Mouse (Mus musculus) urinary bladder, postnatal 14 days (tissue): ENCODE data around the gene A930017K11Rik.
A peak's percentile ranks its signal among the peaks of the same experiment; 100 is the strongest.

ENCODE experiments used
- DNase-seq: peaks from one replicate; pipeline ENCODE4 v3.0.0; 2021; ENCODE audit warnings: low spot score

A930017K11Rik gene

GRCm38 (mm10) chr17:25958771-25959494 is 6.6 kb upstream of the A930017K11Rik start:
- DNase-seq = no peak

- DNase-seq = no peak
Observed at GRCm38 (mm10) chr17:25957586-25958051, 5.3 kb upstream of the A930017K11Rik start.

GRCm38 (mm10) chr17:25956631-25957030 is 4.3 kb upstream of the A930017K11Rik start:
- DNase-seq = no peak

GRCm38 (mm10) chr17:25956201-25956600 is 3.8 kb upstream of the A930017K11Rik start:
- DNase-seq = no peak

- no peak for DNase-seq
Observed at GRCm38 (mm10) chr17:25955736-25956135, 3.4 kb upstream of the A930017K11Rik start.

GRCm38 (mm10) chr17:25954671-25955070 is 2.3 kb upstream of the A930017K11Rik start:
- no peak for DNase-seq

GRCm38 (mm10) chr17:25953161-25953560 is 796 bp upstream of the A930017K11Rik start:
- no peak for DNase-seq

- no peak for DNase-seq
Observed at GRCm38 (mm10) chr17:25951225-25951802, 1.1 kb downstream of the A930017K11Rik start.

- DNase-seq = no peak
Observed at GRCm38 (mm10) chr17:25950706-25951105, 1.7 kb downstream of the A930017K11Rik start.

GRCm38 (mm10) chr17:25949981-25950380 is 2.4 kb downstream of the A930017K11Rik start:
- DNase-seq = no peak

- no peak for DNase-seq
Observed at GRCm38 (mm10) chr17:25948051-25948450, 4.3 kb downstream of the A930017K11Rik start.

- no peak for DNase-seq
Observed at GRCm38 (mm10) chr17:25947576-25947975, 4.8 kb downstream of the A930017K11Rik start.

GRCm38 (mm10) chr17:25946891-25947290 is 5.5 kb downstream of the A930017K11Rik start:
- no peak for DNase-seq

GRCm38 (mm10) chr17:25946349-25946748 is 6.0 kb downstream of the A930017K11Rik start:
- DNase-seq = no peak

- peak; percentile 32 for DNase-seq
Observed at GRCm38 (mm10) chr17:25945517-25946155, 6.7 kb downstream of the A930017K11Rik start.

- DNase-seq = no peak
Observed at GRCm38 (mm10) chr17:25944366-25945163, 7.8 kb downstream of the A930017K11Rik start, which contains the start of the genes Pigq and Nhlrc4. Gene Pigq (minus strand): TSS chr17:25944936. Gene Nhlrc4 (minus strand): TSS chr17:25944961.

GRCm38 (mm10) chr17:25943769-25944168 is 8.6 kb downstream of the A930017K11Rik start:
- DNase-seq = no peak

- DNase-seq = no peak
Observed at GRCm38 (mm10) chr17:25943221-25943620, 9.1 kb downstream of the A930017K11Rik start.

- DNase-seq = no peak
Observed at GRCm38 (mm10) chr17:25942597-25943151, 9.7 kb downstream of the A930017K11Rik start.

- DNase-seq = peak; percentile 77
Observed at GRCm38 (mm10) chr17:25941511-25942241, 10.7 kb downstream of the A930017K11Rik start.

- DNase-seq = no peak
Observed at GRCm38 (mm10) chr17:25934526-25934925, 17.8 kb downstream of the A930017K11Rik start.
